Mouse (Mus musculus) hindbrain, embryonic 15.5 days (tissue): Measurements from ENCODE around the gene Cxcr5. TPM values are rescaled to one million over a fixed set of nuclear protein-coding genes. Genes with fewer than 3 reads are reported as not detected.

ENCODE experiments used
- ATAC-seq: fragments of 200-750 bp; cut with Nextera tagmentation; 2 replicates; pipeline ENCODE4 v1.8.0; 2017; ENCODE audit warnings: low read depth, moderate number of reproducible peaks, moderate TSS enrichment; ENCODE audit not compliant: low FRiP score
- H3K27ac ChIP-seq: fragments of 300-500 bp; sonication (generic); replicated peaks from 2 replicates; pipeline ENCODE4 v1.5.1; 2015; ENCODE audit warnings: mild to moderate bottlenecking, inconsistent platforms
- H3K27me3 ChIP-seq: fragments of 300-500 bp; sonication (generic); 2 replicates; pipeline ENCODE4 v1.6.1; 2015; ENCODE audit warnings: control low read depth, inconsistent platforms
- H3K36me3 ChIP-seq: fragments of 300-500 bp; sonication (generic); 2 replicates; pipeline ENCODE4 v1.6.1; 2015; ENCODE audit warnings: control low read depth, inconsistent platforms
- H3K4me1 ChIP-seq: fragments of 300-500 bp; sonication (generic); replicated peaks from 2 replicates; pipeline ENCODE4 v1.6.1; 2015; ENCODE audit warnings: control low read depth, inconsistent platforms
- H3K4me2 ChIP-seq: fragments of 300-500 bp; sonication (generic); 2 replicates; pipeline ENCODE4 v1.6.1; 2015; ENCODE audit warnings: moderate library complexity, mild to moderate bottlenecking, inconsistent platforms
- H3K4me3 ChIP-seq: fragments of 300-500 bp; sonication (generic); 2 replicates; pipeline ENCODE4 v1.5.1; 2015; ENCODE audit warnings: mild to moderate bottlenecking, inconsistent platforms
- H3K9ac ChIP-seq: fragments of 300-500 bp; sonication (generic); 2 replicates; pipeline ENCODE4 v1.6.1; 2015; ENCODE audit warnings: inconsistent platforms
- H3K9me3 ChIP-seq: fragments of 300-500 bp; sonication (generic); 2 replicates; pipeline ENCODE4 v1.6.1; 2016; ENCODE audit warnings: control low read depth, inconsistent platforms
- WGBS: fragments of 180-500 bp; shearing (Covaris S2); methylation state at CpG from one replicate; pipeline ENCODE4 v1.1.7; 2015; 5-methylcytosine and 5-hydroxymethylcytosine counted together
- polyA plus RNA-seq: library from polyadenylated mRNA; unstranded; fragments of >200 nt; fragmentation: Nextera tagmentation; extraction: Ambion mirVana; gene quantifications from 2 replicates; pipeline ENCODE4 v1.2.1, GENCODE M21; 2015

The Cxcr5 gene
- polyA plus RNA-seq, 1 experiment from 2014 or later, result not detected

DNA sequence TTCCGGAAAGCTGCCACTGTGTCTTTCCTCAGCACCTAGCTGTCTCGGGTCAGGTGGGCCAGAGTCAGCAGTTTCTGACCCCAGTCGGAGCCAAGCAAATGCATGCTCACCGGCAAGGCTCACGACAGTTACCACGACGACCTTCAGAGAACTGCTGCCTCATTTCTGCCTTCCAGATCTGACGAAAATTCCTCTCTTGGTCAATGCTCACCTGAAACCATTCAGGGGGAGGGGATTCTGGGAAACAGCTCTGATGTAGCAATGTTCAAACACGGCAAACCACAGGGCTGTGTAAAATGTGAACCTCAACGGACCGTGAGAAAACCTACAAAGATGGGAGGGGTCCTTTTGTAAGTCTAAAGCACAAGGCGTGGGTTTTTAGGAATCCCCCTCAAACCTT is 1.3 kb upstream of the Cxcr5 start:
- H3K27ac ChIP-seq, result no peak overlapping the region
- no peak overlapping the region for H3K4me2 ChIP-seq
- H3K9ac ChIP-seq, result no peak overlapping the region
- no peak for ATAC-seq
- no peaks in the 10 kb centered on the region for H3K9me3 ChIP-seq
- peaks cover 5% of the 10 kb centered on the region; the same call in 1 of the 2 replicates for H3K4me1 ChIP-seq
- H3K4me3 ChIP-seq, result no peak overlapping the region
- no peaks in the 10 kb centered on the region for H3K36me3 ChIP-seq
- no peaks in the 10 kb centered on the region for H3K27me3 ChIP-seq
- WGBS, result 51% methylated on average over 12 of the region's 12 CpGs

DNA sequence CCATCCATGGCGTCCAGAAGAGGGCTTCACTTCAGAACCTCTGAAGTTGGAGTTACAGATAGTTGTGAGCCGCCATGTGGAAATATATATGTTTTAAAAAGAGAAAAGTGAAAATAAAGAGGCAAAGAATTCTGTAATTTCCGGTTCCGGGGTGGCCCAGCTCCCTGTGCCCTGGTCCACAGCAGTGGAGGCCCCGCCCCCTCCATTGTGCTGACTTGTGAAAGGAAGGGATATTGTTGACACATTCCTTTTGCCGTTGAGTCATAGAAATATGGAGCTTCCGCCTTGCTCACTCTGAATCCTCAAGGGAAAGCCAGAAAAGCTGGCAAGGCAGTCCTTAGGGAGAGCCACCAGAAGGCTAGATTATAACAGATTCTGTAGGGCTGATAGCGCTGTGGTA is 9.5 kb downstream of the Cxcr5 start:
- WGBS, result 79% methylated on average over 8 of the region's 8 CpGs
- Histone ChIP-seq H3K9ac (no peak overlapping the region), H3K27ac (no peak overlapping the region), H3K4me1 (no peaks in the 10 kb centered on the region), H3K36me3 (no peaks in the 10 kb centered on the region), H3K27me3 (no peaks in the 10 kb centered on the region), H3K9me3 (no peaks in the 10 kb centered on the region), H3K4me3 (no peak overlapping the region), H3K4me2 (no peak overlapping the region)
- no peak for ATAC-seq

DNA sequence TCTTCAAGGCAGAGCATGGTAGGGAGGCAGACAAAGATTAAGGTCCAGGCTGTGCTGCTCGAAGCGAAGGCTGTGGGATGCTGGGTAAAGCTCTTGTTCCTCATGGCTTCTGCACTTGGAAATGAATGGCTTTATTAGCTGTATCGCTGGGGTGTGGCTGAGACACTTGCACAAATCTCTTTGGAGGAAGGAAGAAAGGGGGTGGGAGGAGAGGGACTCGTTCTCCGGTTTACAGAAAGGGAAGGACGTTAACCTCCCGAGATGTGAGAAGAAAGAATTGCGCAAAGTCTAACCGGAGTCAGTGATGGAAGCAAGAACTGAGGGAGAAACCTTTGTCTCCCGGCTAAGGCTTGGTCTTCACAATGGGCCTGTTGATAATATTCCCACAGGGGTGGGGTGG is 10.5 kb downstream of the Cxcr5 start:
- Histone ChIP-seq H3K4me1 (no peaks in the 10 kb centered on the region), H3K9ac (no peak overlapping the region), H3K27me3 (no peaks in the 10 kb centered on the region), H3K4me3 (no peak overlapping the region), H3K4me2 (no peak overlapping the region), H3K9me3 (no peaks in the 10 kb centered on the region), H3K27ac (no peak overlapping the region), H3K36me3 (no peaks in the 10 kb centered on the region)
- WGBS, result 87% methylated on average over 10 of the region's 10 CpGs
- ATAC-seq, result no peak

DNA sequence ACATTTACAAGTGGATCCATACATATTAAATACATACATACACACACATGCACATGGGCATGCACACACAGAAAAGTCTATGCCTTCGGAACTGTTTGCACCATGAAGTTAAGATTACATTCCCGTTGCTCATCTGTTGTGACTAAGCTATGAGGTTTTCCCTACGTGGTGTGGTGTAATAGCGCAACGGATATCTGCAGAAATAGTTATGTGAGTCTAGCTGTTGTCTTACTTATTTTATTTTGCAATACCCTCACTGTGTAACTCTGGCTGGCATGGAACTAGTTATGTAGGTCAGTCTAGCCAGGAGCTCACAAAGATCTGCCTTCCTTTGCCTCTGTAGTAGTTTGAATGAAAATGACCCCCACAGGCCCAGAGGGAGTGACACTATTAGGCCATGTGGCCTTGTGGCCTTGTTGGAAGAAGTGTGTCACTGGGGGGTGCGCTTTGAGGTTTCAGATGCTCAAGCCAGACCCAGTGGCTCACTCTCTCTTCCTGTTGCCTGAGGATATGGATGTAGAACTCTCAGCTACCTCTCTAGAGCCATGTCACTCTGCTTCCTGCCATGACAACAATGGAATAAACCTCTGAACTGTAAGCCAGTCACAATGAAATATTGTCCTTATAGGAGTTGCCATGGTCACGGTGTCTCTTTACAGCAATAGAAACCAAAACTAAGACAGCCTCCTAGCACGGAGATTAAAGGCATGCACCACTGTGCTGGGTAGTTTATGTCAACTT is 13.1 kb downstream of the Cxcr5 start:
- Histone ChIP-seq H3K4me1 (no peaks in the 10 kb centered on the region), H3K4me3 (no peak overlapping the region), H3K9ac (no peak overlapping the region), H3K27me3 (no peaks in the 10 kb centered on the region), H3K9me3 (no peaks in the 10 kb centered on the region), H3K36me3 (no peaks in the 10 kb centered on the region), H3K4me2 (no peak overlapping the region), H3K27ac (no peak overlapping the region)
- WGBS, result 91% methylated on average over 8 of the region's 8 CpGs
- no peak for ATAC-seq

DNA sequence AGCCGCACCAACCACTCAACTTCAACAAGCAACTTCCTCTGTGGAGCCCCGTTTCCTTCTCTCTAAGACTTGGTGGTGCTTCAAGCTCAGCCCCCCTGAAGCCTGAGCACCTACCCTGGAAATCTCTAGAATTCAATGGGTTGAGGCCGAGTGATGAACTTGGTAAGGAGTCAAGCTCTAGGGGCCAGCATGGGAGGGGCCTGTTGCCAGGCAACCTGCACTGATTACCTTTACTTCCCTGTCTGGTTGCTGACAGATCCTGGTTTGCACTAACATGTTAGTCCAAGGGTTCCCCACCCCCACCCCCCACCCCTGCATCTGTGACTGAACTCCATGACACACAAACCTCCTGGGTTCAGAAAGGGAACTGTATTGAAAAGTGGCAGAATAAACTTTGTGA is 16.7 kb downstream of the Cxcr5 start:
- ATAC-seq, result no peak
- Histone ChIP-seq H3K27me3 (no peaks in the 10 kb centered on the region), H3K4me3 (no peak overlapping the region), H3K9me3 (no peaks in the 10 kb centered on the region), H3K9ac (no peak overlapping the region), H3K4me2 (no peak overlapping the region), H3K27ac (no peak overlapping the region), H3K4me1 (no peaks in the 10 kb centered on the region), H3K36me3 (no peaks in the 10 kb centered on the region)
- 74% methylated on average over 3 of the region's 3 CpGs for WGBS

DNA sequence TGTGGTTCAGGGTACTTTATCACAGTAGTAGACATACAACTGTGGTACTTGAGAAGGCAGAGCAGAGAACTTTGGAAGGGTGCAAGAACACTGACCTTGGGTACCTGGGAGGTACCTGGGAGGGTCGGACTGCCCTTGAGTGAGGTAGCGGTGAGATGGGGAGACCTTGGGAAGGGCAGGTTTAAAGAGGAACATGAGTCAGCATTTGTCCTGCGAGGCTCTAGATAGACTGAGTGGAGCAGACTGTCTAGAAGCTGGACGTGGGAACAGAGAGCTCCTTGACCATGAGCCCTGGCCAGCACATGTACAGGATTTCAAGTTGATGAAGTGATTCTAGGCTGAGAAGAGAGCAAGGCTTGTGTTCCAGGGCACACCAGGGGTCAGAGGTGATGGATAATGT is 19.3 kb downstream of the Cxcr5 start:
- H3K9ac ChIP-seq, result no peak overlapping the region
- ATAC-seq, result no peak
- WGBS, result 88% methylated on average over 4 of the region's 4 CpGs
- no peaks in the 10 kb centered on the region for H3K27me3 ChIP-seq
- H3K27ac ChIP-seq, result no peak overlapping the region
- H3K9me3 ChIP-seq, result no peaks in the 10 kb centered on the region
- no peaks in the 10 kb centered on the region for H3K36me3 ChIP-seq
- no peak overlapping the region for H3K4me2 ChIP-seq
- no peak overlapping the region for H3K4me3 ChIP-seq
- no peaks in the 10 kb centered on the region for H3K4me1 ChIP-seq

DNA sequence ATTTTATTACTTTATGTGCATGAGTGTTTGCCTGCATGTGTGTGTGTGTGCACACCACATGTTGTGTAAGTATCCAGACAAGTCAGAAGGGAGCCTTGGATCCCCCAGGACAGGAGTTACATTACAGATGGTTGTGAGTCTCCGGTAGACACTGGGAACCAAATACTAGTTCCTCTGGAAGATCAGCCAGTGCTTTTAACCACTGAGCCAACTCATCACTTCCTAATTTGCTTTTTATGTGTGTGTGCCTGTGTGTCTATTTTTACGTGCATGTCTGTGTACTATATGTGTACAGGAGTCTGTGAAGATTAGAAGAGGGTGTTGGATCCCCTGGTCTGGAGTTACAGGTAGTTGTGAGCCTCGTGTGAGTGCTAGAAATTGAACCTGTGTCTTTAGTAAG is 21.0 kb downstream of the Cxcr5 start:
- Histone ChIP-seq H3K4me1 (no peaks in the 10 kb centered on the region), H3K4me2 (no peak overlapping the region), H3K36me3 (no peaks in the 10 kb centered on the region), H3K4me3 (no peak overlapping the region), H3K27me3 (no peaks in the 10 kb centered on the region), H3K27ac (no peak overlapping the region), H3K9me3 (no peaks in the 10 kb centered on the region), H3K9ac (no peak overlapping the region)
- no peak for ATAC-seq
- WGBS, result 85% methylated on average over 3 of the region's 3 CpGs

DNA sequence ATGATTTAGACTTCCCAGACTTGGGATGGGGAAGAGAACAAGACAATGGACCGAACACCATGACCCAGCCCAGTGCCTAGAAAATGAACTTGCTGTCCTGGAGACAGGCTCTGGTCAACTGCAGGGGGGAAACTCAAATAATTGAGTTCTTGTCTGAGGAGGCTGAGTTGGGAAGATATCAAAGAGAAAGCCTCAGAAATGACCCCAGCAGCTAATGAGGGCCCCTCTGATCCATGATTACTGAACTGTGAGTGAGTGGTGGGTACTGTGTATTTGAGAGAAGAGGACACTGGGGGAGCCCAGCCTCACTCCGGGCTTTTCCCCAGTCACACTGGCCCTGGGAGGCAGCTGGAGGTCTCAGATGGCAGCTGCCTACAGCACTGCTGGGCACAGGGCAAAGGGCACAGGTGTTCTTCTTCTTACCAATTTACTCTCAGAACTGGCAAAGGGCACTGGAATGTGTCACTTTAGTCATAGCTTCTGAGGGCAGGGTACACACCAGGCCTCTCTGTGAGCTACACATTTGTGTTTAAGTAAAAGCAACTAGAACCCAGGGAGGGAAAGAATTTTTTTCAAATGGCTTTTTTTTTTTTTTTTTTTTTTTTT is 21.8 kb downstream of the Cxcr5 start:
- Histone ChIP-seq H3K36me3 (no peaks in the 10 kb centered on the region), H3K9ac (no peak overlapping the region), H3K4me2 (no peak overlapping the region), H3K27me3 (no peaks in the 10 kb centered on the region), H3K27ac (no peak overlapping the region), H3K4me1 (no peaks in the 10 kb centered on the region), H3K4me3 (no peak overlapping the region), H3K9me3 (no peaks in the 10 kb centered on the region)
- WGBS, result 63% methylated on average over 2 of the region's 2 CpGs
- no peak for ATAC-seq

DNA sequence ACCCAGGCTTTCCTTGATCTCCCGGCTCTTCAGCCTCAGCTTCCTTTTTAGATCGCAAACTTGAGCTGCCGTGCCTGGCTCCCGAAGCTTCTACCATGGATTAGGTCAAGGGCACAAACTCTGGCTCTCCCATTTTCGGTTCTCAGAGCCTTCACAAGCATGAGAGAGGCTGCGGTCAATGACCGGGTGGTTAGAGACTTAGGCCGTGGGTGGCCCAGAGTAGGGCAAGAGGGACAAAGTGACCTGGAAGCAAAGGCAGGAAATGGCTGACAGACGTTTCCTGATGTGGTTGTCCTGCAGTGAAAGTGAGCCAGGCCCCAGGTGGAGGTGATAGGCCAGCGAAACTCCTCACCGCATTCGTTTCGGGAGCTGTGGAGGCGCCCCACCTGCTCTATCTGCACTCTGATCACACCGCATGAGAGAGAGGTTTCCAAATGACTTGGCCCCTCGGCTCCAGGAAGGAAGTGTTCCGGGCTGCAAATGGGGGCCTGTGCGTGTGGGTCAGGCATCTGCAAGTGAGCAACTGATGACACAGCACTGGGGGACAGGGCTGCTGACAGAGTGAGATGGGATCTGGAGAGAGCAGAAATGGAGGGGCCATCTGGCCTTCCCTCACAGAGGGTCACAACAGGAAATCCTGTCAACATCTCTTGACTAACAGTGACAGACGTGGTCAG is 23.9 kb downstream of the Cxcr5 start:
- no peak for ATAC-seq
- Histone ChIP-seq H3K36me3 (no peaks in the 10 kb centered on the region), H3K27me3 (no peaks in the 10 kb centered on the region), H3K9me3 (no peaks in the 10 kb centered on the region), H3K4me1 (no peaks in the 10 kb centered on the region), H3K4me2 (no peak overlapping the region), H3K9ac (no peak overlapping the region), H3K4me3 (no peak overlapping the region), H3K27ac (no peak overlapping the region)
- WGBS, result 81% methylated on average over 19 of the region's 19 CpGs

DNA sequence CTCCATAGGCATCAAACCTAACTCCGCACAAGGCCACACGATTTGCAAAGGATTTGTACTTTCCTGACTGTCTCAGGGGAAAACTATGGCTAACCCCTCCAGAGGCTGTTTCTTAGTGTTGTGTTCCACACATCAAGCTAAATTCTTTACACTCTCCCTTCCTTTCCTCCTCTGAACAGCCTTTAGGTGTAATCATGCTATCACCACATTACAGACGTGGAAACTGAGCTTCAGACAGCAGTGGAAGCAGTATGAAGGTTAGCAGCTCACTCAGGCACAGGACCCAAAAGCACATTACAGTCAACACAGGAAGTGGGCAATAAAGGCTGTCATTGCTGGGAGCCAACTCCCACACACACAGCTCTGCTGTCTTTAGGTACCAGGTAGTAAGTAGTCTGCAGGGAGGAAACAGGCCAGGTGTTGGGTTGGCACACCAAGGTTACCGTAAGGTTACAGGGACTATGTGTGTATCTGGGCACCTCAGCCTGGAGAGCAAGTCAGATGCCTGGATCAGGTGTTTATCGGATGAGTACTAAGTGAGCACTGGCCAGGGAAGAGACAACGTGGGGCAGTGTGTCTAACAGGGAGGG is 28.6 kb downstream of the Cxcr5 start:
- no peaks in the 10 kb centered on the region for H3K27me3 ChIP-seq
- H3K4me2 ChIP-seq, result no peak overlapping the region
- WGBS, result 88% methylated on average over 6 of the region's 6 CpGs
- H3K9me3 ChIP-seq, result no peaks in the 10 kb centered on the region
- ATAC-seq, result no peak
- H3K36me3 ChIP-seq, result no peaks in the 10 kb centered on the region
- no peak overlapping the region for H3K4me3 ChIP-seq
- no peaks in the 10 kb centered on the region for H3K4me1 ChIP-seq
- no peak overlapping the region for H3K27ac ChIP-seq
- no peak overlapping the region for H3K9ac ChIP-seq

DNA sequence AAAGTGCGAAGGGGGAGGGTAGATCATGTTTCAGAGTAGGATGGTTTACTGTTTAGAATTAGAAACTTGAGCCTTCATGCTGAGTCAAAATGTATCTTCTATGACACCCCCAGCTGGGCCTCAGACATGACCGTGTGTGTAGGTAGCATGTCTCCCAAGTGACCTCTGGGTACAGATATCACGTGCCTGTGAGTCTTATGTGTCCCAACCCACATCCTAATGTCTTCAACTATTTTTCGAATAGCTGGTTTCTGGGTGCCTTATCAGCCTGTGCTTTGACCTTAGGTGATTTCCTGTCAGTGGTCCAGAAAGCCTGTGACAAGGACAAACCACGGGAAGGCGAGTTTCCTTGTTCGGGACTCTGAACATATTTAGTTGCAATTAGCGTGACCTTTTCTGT is 33.3 kb downstream of the Cxcr5 start:
- Histone ChIP-seq H3K36me3 (no peaks in the 10 kb centered on the region), H3K4me1 (no peaks in the 10 kb centered on the region), H3K9ac (no peak overlapping the region), H3K27me3 (no peaks in the 10 kb centered on the region), H3K4me2 (no peak overlapping the region), H3K9me3 (no peaks in the 10 kb centered on the region), H3K27ac (no peak overlapping the region), H3K4me3 (no peak overlapping the region)
- WGBS, result 85% methylated on average over 8 of the region's 8 CpGs
- ATAC-seq, result no peak

DNA sequence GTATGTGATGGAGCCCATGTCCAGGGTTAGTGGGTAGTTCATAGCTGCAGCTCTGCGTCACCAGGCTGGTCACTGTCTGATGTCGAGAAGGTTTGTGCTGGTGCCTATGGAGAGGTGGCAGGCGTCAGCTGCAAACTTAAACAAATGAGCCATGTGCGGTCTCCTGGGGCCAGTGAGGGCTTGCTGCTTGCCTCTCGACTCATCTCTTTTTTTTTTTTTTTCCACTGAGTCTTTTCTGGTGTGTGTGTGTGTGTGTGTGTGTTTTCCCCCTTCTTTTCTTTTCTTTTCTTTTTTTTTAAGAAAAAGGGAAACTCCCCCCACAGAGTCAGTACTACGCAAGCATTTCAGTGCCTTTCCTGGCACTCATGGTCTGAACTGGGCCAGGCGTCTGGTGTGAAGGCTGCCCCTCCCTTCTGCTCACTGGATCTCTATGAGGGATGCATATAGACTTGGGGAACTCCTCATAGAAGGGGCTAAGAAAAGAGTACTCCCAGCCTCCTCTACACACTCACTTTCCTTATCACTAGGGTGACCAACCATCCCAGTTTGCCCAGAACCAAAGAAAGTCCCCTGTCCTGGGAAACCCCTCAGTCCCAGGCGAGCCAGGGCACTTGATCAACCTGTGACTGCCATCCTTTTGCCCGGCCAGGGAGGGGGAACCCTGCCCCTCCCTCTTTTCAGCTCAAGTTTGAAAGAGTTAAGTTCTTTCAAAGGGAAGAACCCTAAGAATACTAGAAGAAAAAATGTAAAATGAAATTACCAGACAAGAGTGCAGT is 35.2 kb downstream of the Cxcr5 start:
- Histone ChIP-seq H3K4me2 (no peak overlapping the region), H3K4me3 (no peak overlapping the region), H3K27me3 (no peaks in the 10 kb centered on the region), H3K4me1 (no peaks in the 10 kb centered on the region), H3K27ac (no peak overlapping the region), H3K9me3 (no peaks in the 10 kb centered on the region), H3K36me3 (no peaks in the 10 kb centered on the region), H3K9ac (no peak overlapping the region)
- no peak for ATAC-seq
- WGBS, result 44% methylated on average over 9 of the region's 9 CpGs
